Mouse (Mus musculus) embryonic facial prominence, embryonic 11.5 days (tissue): ENCODE results near the gene Olfr646. TPM values are rescaled to one million over a fixed set of nuclear protein-coding genes. Genes with fewer than 3 reads are reported as not detected.

Experiments
- ATAC-seq: fragments of 200-750 bp; cut with Nextera tagmentation; replicated peaks from 2 replicates; pipeline ENCODE4 v1.8.0; 2017; ENCODE audit warnings: low read depth; ENCODE audit not compliant: insufficient number of reproducible peaks, low FRiP score, low TSS enrichment
- DNase-seq: peaks from one replicate; pipeline ENCODE4 v3.0.0-alpha.2; 2015; ENCODE audit warnings: low spot score
- H3K27ac ChIP-seq: fragments of 300-500 bp; sonication (generic); replicated peaks from 2 replicates; pipeline ENCODE4 v1.5.1; 2014; ENCODE audit warnings: mild to moderate bottlenecking, low read depth, low read length, control low read depth
- H3K27me3 ChIP-seq: fragments of 300-500 bp; sonication (generic); 2 replicates; pipeline ENCODE4 v1.6.1; 2014; ENCODE audit warnings: mild to moderate bottlenecking, low read length, moderate library complexity, mixed read lengths; ENCODE audit not compliant: control insufficient read depth, insufficient read depth
- H3K36me3 ChIP-seq: fragments of 300-500 bp; sonication (generic); replicated peaks from 2 replicates; pipeline ENCODE4 v1.6.1; 2014; ENCODE audit warnings: low read depth, mild to moderate bottlenecking, low read length, moderate library complexity, mixed read lengths; ENCODE audit not compliant: control insufficient read depth, insufficient read depth
- H3K4me1 ChIP-seq: fragments of 300-500 bp; sonication (generic); 2 replicates; pipeline ENCODE4 v1.6.1; 2014; ENCODE audit warnings: low read length, mixed read lengths; ENCODE audit not compliant: control insufficient read depth, insufficient read depth
- H3K4me2 ChIP-seq: fragments of 300-500 bp; sonication (generic); 2 replicates; pipeline ENCODE4 v1.6.1; 2014; ENCODE audit warnings: low read depth, mild to moderate bottlenecking, control low read depth, low read length, moderate library complexity
- H3K4me3 ChIP-seq: fragments of 300-500 bp; sonication (generic); 2 replicates; pipeline ENCODE4 v1.5.1; 2014; ENCODE audit warnings: low read depth, low read length, control low read depth
- H3K9ac ChIP-seq: fragments of 300-500 bp; sonication (generic); replicated peaks from 2 replicates; pipeline ENCODE4 v1.6.1; 2014; ENCODE audit warnings: mild to moderate bottlenecking, control low read depth, low read length
- H3K9me3 ChIP-seq: fragments of 300-500 bp; sonication (generic); replicated peaks from 2 replicates; pipeline ENCODE4 v1.6.1; 2016; ENCODE audit warnings: mild to moderate bottlenecking, low read length, inconsistent platforms, mixed read lengths; ENCODE audit not compliant: control insufficient read depth
- WGBS: fragments of 180-500 bp; shearing (Covaris S2); extraction: QIAGEN DNeasy Blood & Tissue Kit; methylation state at CpG from one replicate; pipeline ENCODE4 v1.1.7; 2014; 5-methylcytosine and 5-hydroxymethylcytosine counted together
- polyA plus RNA-seq: library from polyadenylated mRNA; unstranded; fragments of >200 nt; fragmentation: Nextera tagmentation; extraction: Ambion mirVana; gene quantifications from 2 replicates; pipeline ENCODE4 v1.2.1, GENCODE M21; 2014

Gene Olfr646
- polyA plus RNA-seq, result not detected in 2 replicates

- Histone ChIP-seq H3K4me2 (no peak within 1 kb of the TSS), H3K27ac (no peak within 1 kb of the TSS), H3K4me3 (no peak within 1 kb of the TSS), H3K27me3 (no peaks in the 10 kb centered on the region), H3K9me3 (no peaks in the 10 kb centered on the region), H3K9ac (no peak within 1 kb of the TSS), H3K36me3 (no peaks in the 10 kb centered on the region), H3K4me1 (no peaks in the 10 kb centered on the region)
- DNase-seq (no peak), ATAC-seq (no peak)
These were observed at the start of gene Olfr646 for GRCm38 (mm10) chr7:104104757-104104972. TSS of gene Olfr646 (plus strand) at chr7:104104873.

GRCm38 (mm10) chr7:104059215-104059614 lies 45.5 kb upstream of the Olfr646 start:
- Histone ChIP-seq H3K27me3 (no peaks in the 10 kb centered on the region), H3K36me3 (no peaks in the 10 kb centered on the region), H3K27ac (no peak overlapping the region), H3K9ac (no peak overlapping the region), H3K4me3 (no peak overlapping the region), H3K9me3 (no peaks in the 10 kb centered on the region), H3K4me1 (no peaks in the 10 kb centered on the region), H3K4me2 (no peak overlapping the region)
- DNase-seq (no peak), ATAC-seq (no peak)
- WGBS, result 90% methylated on average over 1 of the region's 1 CpGs

GRCm38 (mm10) chr7:104061345-104061744 lies 43.3 kb upstream of the Olfr646 start, which contains the start of gene 4930516K23Rik:
TSS of gene 4930516K23Rik (minus strand) at chr7:104061445.
- DNase-seq, result no peak
- no peaks in the 10 kb centered on the region for H3K9me3 ChIP-seq
- H3K27ac ChIP-seq, result no peak within 1 kb of the TSS
- WGBS, result 54% methylated on average over 2 of the region's 2 CpGs
- H3K4me2 ChIP-seq, result no peak within 1 kb of the TSS
- ATAC-seq, result no peak
- no peak within 1 kb of the TSS for H3K4me3 ChIP-seq
- no peaks in the 10 kb centered on the region for H3K36me3 ChIP-seq
- H3K4me1 ChIP-seq, result no peaks in the 10 kb centered on the region
- H3K9ac ChIP-seq, result no peak within 1 kb of the TSS
- H3K27me3 ChIP-seq, result no peaks in the 10 kb centered on the region

- H3K36me3 ChIP-seq, result no peaks in the 10 kb centered on the region
- no peak within 1 kb of the TSS for H3K27ac ChIP-seq
- no peaks in the 10 kb centered on the region for H3K27me3 ChIP-seq
- H3K4me1 ChIP-seq, result no peaks in the 10 kb centered on the region
- no peak within 1 kb of the TSS for H3K9ac ChIP-seq
- H3K9me3 ChIP-seq, result no peaks in the 10 kb centered on the region
- WGBS, result 60% methylated on average over 2 of the region's 2 CpGs
- H3K4me3 ChIP-seq, result no peak within 1 kb of the TSS
- ATAC-seq (no peak), DNase-seq (no peak)
- H3K4me2 ChIP-seq, result no peak within 1 kb of the TSS
These were observed 32.9 kb upstream of the Olfr646 start, which contains the start of gene Olfr644 for GRCm38 (mm10) chr7:104071769-104072168. TSS of gene Olfr644 (minus strand) at chr7:104071869.

GRCm38 (mm10) chr7:104085365-104085764 lies 19.3 kb upstream of the Olfr646 start, which contains the start of gene Olfr645:
TSS of gene Olfr645 (minus strand) at chr7:104085465.
- DNase-seq (no peak), ATAC-seq (no peak)
- 69% methylated on average over 1 of the region's 1 CpGs for whole genome bisulfite sequencing
- Histone ChIP-seq H3K4me3 (no peak within 1 kb of the TSS), H3K4me1 (no peaks in the 10 kb centered on the region), H3K27ac (no peak within 1 kb of the TSS), H3K36me3 (no peaks in the 10 kb centered on the region), H3K9me3 (no peaks in the 10 kb centered on the region), H3K4me2 (no peak within 1 kb of the TSS), H3K9ac (no peak within 1 kb of the TSS), H3K27me3 (no peaks in the 10 kb centered on the region)

GRCm38 (mm10) chr7:104103913-104104756 lies 538 bp upstream of the Olfr646 start:
- DNase-seq (no peak), ATAC-seq (no peak)
- Histone ChIP-seq H3K4me2 (no peak overlapping the region), H3K27me3 (no peaks in the 10 kb centered on the region), H3K9ac (no peak overlapping the region), H3K36me3 (no peaks in the 10 kb centered on the region), H3K4me1 (no peaks in the 10 kb centered on the region), H3K9me3 (no peaks in the 10 kb centered on the region), H3K27ac (no peak overlapping the region), H3K4me3 (no peak overlapping the region)
- 78% methylated on average over 4 of the region's 4 CpGs for WGBS

- WGBS, result 89% methylated on average over 5 of the region's 5 CpGs
- no peak within 1 kb of the TSS for H3K9ac ChIP-seq
- H3K4me1 ChIP-seq, result no peaks in the 10 kb centered on the region
- H3K9me3 ChIP-seq, result no peaks in the 10 kb centered on the region
- ATAC-seq (no peak), DNase-seq (no peak)
- H3K4me3 ChIP-seq, result no peak within 1 kb of the TSS
- H3K36me3 ChIP-seq, result no peaks in the 10 kb centered on the region
- no peak within 1 kb of the TSS for H3K27ac ChIP-seq
- no peaks in the 10 kb centered on the region for H3K27me3 ChIP-seq
- H3K4me2 ChIP-seq, result no peak within 1 kb of the TSS
These were observed 25.1 kb downstream of the Olfr646 start, which contains the start of gene Ubqln5 for GRCm38 (mm10) chr7:104129726-104130125. TSS of gene Ubqln5 (minus strand) at chr7:104129826.

- ATAC-seq, result no peak
- no peak within 1 kb of the TSS for H3K4me3 ChIP-seq
- H3K27ac ChIP-seq, result no peak within 1 kb of the TSS
- no peaks in the 10 kb centered on the region for H3K9me3 ChIP-seq
- no peak within 1 kb of the TSS for H3K4me2 ChIP-seq
- no peaks in the 10 kb centered on the region for H3K36me3 ChIP-seq
- DNase-seq, result no peak
- WGBS, result 84% methylated on average over 5 of the region's 5 CpGs
- no peak within 1 kb of the TSS for H3K9ac ChIP-seq
- no peaks in the 10 kb centered on the region for H3K27me3 ChIP-seq
- no peaks in the 10 kb centered on the region for H3K4me1 ChIP-seq
These were observed 32.6 kb downstream of the Olfr646 start, which contains the start of gene Olfr643 for GRCm38 (mm10) chr7:104137305-104137704. TSS of gene Olfr643 (minus strand) at chr7:104137405.
